Mouse (Mus musculus) intestine, embryonic 14.5 days (tissue): Measurements from ENCODE around the gene Rnaseh1. TPM values are rescaled to one million over a fixed set of nuclear protein-coding genes. Genes with fewer than 3 reads are reported as not detected.
A peak's percentile ranks its signal among the peaks of the same experiment; 100 is the strongest.

Source experiments
- ATAC-seq: fragments of 200-750 bp; cut with Nextera tagmentation; replicated peaks from 2 replicates; pipeline ENCODE4 v1.8.0; 2017; ENCODE audit warnings: low read depth, moderate number of reproducible peaks, moderate TSS enrichment, moderate library complexity; ENCODE audit not compliant: low FRiP score, low TSS enrichment
- DNase-seq: peaks from one replicate; pipeline ENCODE4 v3.0.0-alpha.2; 2018; ENCODE audit warnings: low spot score
- H3K27ac ChIP-seq: fragments of 300-500 bp; sonication (generic); 2 replicates; pipeline ENCODE4 v1.5.1; 2014; ENCODE audit warnings: low read depth, mild to moderate bottlenecking, control low read depth
- H3K27me3 ChIP-seq: fragments of 300-500 bp; sonication (generic); replicated peaks from 2 replicates; pipeline ENCODE4 v1.6.1; 2014; ENCODE audit warnings: low read length, control low read depth; ENCODE audit not compliant: control insufficient read depth, insufficient read depth
- H3K36me3 ChIP-seq: fragments of 300-500 bp; sonication (generic); 2 replicates; pipeline ENCODE4 v1.6.1; 2014; ENCODE audit warnings: low read length, control low read depth; ENCODE audit not compliant: control insufficient read depth, insufficient read depth
- H3K4me1 ChIP-seq: fragments of 300-500 bp; sonication (generic); replicated peaks from 2 replicates; pipeline ENCODE4 v1.6.1; 2014; ENCODE audit warnings: low read length, control low read depth, mixed read lengths; ENCODE audit not compliant: control insufficient read depth, insufficient read depth
- H3K4me2 ChIP-seq: fragments of 300-500 bp; sonication (generic); 2 replicates; pipeline ENCODE4 v1.6.1; 2014; ENCODE audit warnings: low read length
- H3K4me3 ChIP-seq: fragments of 300-500 bp; sonication (generic); 2 replicates; pipeline ENCODE4 v1.5.1; 2014; ENCODE audit warnings: low read depth, low read length, control low read depth, mixed read lengths
- H3K9ac ChIP-seq: fragments of 300-500 bp; sonication (generic); 2 replicates; pipeline ENCODE4 v1.6.1; 2014; ENCODE audit warnings: mild to moderate bottlenecking, low read length
- H3K9me3 ChIP-seq: fragments of 300-500 bp; sonication (generic); 2 replicates; pipeline ENCODE4 v1.6.1; 2016; ENCODE audit warnings: low read length, control low read depth; ENCODE audit not compliant: control insufficient read depth
- WGBS: fragments of 180-500 bp; shearing (Covaris S2); extraction: QIAGEN DNeasy Blood & Tissue Kit; methylation state at CpG from one replicate; pipeline ENCODE4 v1.1.7; 2014; 5-methylcytosine and 5-hydroxymethylcytosine counted together
- polyA plus RNA-seq: library from polyadenylated mRNA; unstranded; fragments of >200 nt; fragmentation: Nextera tagmentation; extraction: Ambion mirVana; gene quantifications from 2 replicates; pipeline ENCODE4 v1.2.1, GENCODE M21; 2014

The Rnaseh1 gene
- polyA plus RNA-seq, 1 experiment from 2014 or later = 30.0 TPM

DNA sequence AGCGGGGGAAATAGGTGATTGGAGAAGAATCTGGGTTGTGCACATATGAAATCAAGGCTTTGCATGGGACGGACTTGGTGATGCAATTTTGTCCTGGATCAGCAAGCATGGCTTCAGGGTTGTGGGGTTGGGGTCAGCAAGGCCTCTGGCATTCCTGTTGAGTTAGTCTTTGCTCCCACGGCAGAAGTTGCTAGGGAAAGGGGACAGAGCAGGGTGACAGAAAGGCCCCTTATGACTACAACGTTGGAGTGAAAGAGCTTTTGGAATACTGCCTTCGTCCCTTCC, 26.5 kb downstream of the Rnaseh1 start:
- Histone ChIP-seq H3K9me3 (no peaks in the 10 kb centered on the region), H3K27me3 (no peaks in the 10 kb centered on the region), H3K9ac (peak overlapping the region; percentile 53), H3K4me1 (peaks cover 6% of the 10 kb centered on the region; the same call in 1 of the 2 replicates), H3K4me3 (peak overlapping the region; percentile 39), H3K36me3 (peaks cover 21% of the 10 kb centered on the region; the same call in 1 of the 2 replicates), H3K4me2 (peak overlapping the region; percentile 62), H3K27ac (peak overlapping the region; percentile 88)
- DNase-seq = no peak
- no peak for ATAC-seq
- 67% methylated on average over 5 of the region's 5 CpGs for WGBS

DNA sequence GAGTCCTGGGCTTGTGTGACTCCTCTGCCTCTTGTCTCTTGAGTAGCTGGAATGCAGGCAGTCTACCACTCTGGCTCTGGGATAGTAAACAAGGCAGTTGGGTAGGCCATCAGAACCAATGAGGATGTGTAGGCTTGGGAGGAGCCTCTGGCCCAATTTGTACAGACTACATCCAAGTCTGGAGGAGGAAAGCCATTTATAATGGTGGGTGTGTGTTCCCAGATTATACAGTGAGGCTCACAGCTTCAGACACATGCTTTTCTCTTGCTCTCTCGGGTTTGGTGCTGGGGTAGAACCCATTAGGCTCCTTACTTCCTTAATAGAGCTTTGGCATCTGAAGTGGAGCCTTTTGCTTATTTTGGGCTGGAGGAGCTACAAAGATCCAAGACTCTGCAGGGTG, 35.3 kb downstream of the Rnaseh1 start:
- H3K27me3 ChIP-seq = no peaks in the 10 kb centered on the region
- ATAC-seq = no peak
- H3K4me3 ChIP-seq = no peak overlapping the region
- WGBS = 92% methylated on average over 1 of the region's 1 CpGs
- H3K27ac ChIP-seq = no peak overlapping the region
- H3K4me1 ChIP-seq = no peaks in the 10 kb centered on the region
- H3K9me3 ChIP-seq = no peaks in the 10 kb centered on the region
- peaks cover 20% of the 10 kb centered on the region for H3K36me3 ChIP-seq
- no peak for DNase-seq
- no peak overlapping the region for H3K9ac ChIP-seq
- no peak overlapping the region for H3K4me2 ChIP-seq

DNA sequence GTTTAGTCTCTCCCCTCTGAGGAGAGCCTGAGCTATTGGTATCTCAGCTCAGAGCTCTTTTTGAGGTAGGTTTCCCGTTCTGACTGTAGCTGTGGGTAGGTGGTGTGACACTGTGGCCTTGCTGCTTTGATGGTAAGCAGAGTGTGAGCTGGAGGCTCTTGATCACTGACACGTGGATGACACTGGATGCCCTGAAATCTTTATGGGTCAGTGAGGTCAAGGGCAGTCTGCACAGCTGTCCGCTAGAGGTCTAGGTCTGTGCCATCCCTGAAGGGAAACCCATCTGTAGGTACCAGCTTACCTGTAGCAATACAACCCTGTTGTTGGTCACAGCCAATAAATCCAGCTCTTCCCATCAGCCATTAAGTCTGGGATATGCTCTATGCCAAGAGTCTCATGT, 36.4 kb downstream of the Rnaseh1 start:
- Histone ChIP-seq H3K27me3 (no peaks in the 10 kb centered on the region), H3K4me2 (no peak overlapping the region), H3K4me3 (no peak overlapping the region), H3K4me1 (no peaks in the 10 kb centered on the region), H3K9me3 (no peaks in the 10 kb centered on the region), H3K27ac (no peak overlapping the region), H3K36me3 (peaks cover 29% of the 10 kb centered on the region), H3K9ac (no peak overlapping the region)
- ATAC-seq (no peak), DNase-seq (no peak)
- 66% methylated on average over 3 of the region's 3 CpGs for WGBS

DNA sequence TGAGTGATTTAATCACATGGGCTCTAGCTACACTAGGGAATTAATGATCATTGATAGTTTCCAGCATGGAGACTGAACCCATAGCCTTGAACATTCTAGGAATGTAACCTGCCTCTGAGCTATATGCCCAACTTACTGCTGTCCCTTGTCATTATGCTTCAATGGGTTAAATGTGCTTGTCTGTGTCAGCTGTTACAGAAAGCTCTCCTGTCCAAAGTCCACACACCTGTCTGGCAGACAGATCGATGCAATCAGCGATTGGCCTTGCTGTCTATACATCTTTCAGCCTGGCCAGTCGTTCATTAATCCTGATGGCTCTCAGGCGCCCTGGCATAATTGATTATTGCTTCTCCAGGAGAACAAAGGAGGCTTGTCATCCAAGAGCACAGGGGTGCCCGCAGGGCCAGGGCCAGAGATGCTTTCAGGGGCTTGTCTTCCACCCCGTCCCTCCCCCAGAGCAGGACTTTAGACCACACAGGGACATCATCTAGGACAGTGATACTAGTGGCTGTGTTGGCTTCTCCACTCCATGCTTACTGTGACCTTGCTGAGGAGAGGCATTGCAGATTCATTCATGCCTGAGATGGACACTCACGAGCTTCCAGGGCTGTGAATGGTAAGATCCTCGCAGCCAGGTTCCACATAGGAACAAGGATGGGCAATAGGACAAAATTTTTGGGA, 36.9 kb downstream of the Rnaseh1 start:
- ATAC-seq = no peak
- 61% methylated on average over 8 of the region's 8 CpGs for WGBS
- Histone ChIP-seq H3K27me3 (no peaks in the 10 kb centered on the region), H3K9me3 (no peaks in the 10 kb centered on the region), H3K36me3 (peaks cover 35% of the 10 kb centered on the region), H3K27ac (no peak overlapping the region), H3K9ac (no peak overlapping the region), H3K4me3 (no peak overlapping the region), H3K4me1 (no peaks in the 10 kb centered on the region), H3K4me2 (no peak overlapping the region)
- no peak for DNase-seq

DNA sequence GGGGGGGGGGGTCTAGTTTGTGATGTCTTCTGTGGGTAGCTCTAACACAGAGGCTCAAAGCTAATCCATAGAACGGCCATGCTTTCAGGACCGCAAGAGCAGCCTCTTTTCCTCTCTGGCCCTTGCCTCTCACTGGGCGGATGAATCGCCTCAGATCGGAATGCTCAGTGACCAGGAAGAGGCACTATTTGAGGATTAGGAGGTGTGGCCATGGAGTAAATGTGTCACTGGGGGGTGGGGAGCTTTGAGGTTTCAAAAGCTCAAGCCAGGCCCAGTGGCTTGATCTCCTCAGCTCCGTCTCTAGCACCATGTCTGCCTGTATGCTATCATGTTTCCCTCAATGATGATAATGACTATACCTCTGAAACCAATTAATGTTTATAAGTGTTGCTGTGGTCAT, 39.6 kb downstream of the Rnaseh1 start:
- no peak overlapping the region for H3K4me2 ChIP-seq
- H3K9ac ChIP-seq = no peak overlapping the region
- H3K36me3 ChIP-seq = peaks cover 52% of the 10 kb centered on the region
- no peak overlapping the region for H3K4me3 ChIP-seq
- no peak overlapping the region for H3K27ac ChIP-seq
- no peaks in the 10 kb centered on the region for H3K4me1 ChIP-seq
- DNase-seq (no peak), ATAC-seq (no peak)
- WGBS = 90% methylated on average over 6 of the region's 6 CpGs
- no peaks in the 10 kb centered on the region for H3K27me3 ChIP-seq
- H3K9me3 ChIP-seq = no peaks in the 10 kb centered on the region

DNA sequence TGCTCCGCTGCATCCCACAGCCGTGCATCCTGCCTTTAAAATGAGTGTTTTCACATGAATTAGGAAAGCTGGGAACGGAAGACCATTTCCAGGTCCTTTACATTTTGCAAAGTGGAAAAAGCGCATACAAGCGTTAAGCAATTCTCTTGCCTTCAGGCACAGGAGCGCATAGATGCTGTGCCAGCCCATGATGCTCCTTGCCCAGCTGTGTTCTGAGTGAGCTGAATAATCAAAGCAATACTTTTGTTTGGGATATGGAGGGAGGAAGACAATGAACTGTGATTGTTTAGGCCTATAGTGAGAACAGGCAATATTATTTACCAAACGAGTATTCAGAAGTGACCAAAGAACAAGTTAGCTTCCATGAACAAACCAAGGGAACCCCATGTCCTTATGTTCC, 41.3 kb downstream of the Rnaseh1 start:
- H3K9ac ChIP-seq = no peak overlapping the region
- no peak overlapping the region for H3K4me3 ChIP-seq
- WGBS = 93% methylated on average over 7 of the region's 7 CpGs
- no peak for ATAC-seq
- H3K27ac ChIP-seq = no peak overlapping the region
- no peaks in the 10 kb centered on the region for H3K27me3 ChIP-seq
- H3K36me3 ChIP-seq = peaks cover 64% of the 10 kb centered on the region
- no peak overlapping the region for H3K4me2 ChIP-seq
- DNase-seq = no peak
- no peaks in the 10 kb centered on the region for H3K9me3 ChIP-seq
- H3K4me1 ChIP-seq = no peaks in the 10 kb centered on the region

DNA sequence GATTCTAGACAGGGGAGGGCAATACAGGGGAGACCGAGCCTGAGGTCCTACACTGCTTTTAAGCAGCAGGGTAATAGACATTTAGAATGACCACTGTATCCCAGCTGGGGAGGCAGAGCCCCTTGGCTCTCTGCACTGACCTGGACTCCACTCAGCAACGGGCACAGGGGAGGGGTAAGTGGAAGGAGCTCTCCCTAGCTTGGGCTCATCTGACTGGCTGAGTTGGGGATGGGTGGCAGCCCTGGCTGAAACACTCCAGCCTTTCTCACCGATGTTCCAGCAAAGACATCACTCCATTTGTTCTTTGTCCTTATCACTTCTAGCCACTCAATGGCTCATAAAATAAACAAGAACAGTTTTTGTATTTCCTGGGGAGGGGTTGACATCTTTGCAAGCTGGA, 44.3 kb downstream of the Rnaseh1 start:
- Histone ChIP-seq H3K27ac (no peak overlapping the region), H3K27me3 (no peaks in the 10 kb centered on the region), H3K9me3 (no peaks in the 10 kb centered on the region), H3K4me1 (no peaks in the 10 kb centered on the region), H3K9ac (no peak overlapping the region), H3K4me3 (no peak overlapping the region), H3K36me3 (peaks cover 70% of the 10 kb centered on the region), H3K4me2 (no peak overlapping the region)
- DNase-seq (no peak), ATAC-seq (no peak)
- 67% methylated on average over 3 of the region's 3 CpGs for WGBS

DNA sequence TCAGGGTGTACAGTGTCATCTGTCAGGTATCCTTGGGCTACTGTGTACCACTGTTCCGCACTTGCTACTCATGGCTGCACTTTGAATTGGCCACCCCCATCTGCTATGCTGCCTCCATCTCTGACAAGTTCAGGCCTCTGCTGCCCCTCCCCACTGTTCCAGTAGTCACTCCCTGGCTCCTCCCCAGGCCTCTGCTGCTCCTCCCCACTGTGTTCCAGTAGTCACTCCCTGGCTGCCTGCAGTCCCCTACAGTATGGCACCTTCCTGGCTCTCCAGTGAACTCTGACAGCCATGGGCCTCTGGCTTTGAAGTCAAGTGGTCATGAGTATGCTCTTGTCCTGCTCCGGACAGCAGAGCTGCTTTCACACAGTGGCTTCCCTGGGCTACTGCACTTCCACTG, 44.8 kb downstream of the Rnaseh1 start:
- Histone ChIP-seq H3K4me1 (no peaks in the 10 kb centered on the region), H3K4me2 (no peak overlapping the region), H3K27me3 (no peaks in the 10 kb centered on the region), H3K9me3 (no peaks in the 10 kb centered on the region), H3K9ac (no peak overlapping the region), H3K36me3 (peaks cover 66% of the 10 kb centered on the region), H3K27ac (no peak overlapping the region), H3K4me3 (no peak overlapping the region)
- no peak for ATAC-seq
- 76% methylated on average over 2 of the region's 2 CpGs for WGBS
- no peak for DNase-seq

DNA sequence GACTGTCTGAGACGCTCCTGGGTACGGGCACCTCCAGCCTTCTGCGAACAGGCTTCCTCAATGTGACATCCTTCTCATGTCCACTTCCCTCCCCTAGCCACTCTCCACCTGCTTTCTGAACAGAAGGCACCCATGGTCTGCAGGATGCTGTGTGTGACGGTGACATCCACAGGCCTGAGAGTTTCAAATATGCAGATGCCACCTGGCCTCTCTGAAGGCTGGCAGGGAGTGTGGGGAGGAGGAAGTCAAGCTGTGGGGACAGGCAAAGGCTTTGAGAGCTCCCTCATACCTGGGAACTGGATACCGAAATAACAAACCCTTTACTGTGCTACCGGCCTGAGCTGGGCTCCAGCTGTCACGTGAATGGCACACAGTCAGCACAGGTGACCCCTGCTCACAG, 45.4 kb downstream of the Rnaseh1 start:
- H3K27ac ChIP-seq = no peak overlapping the region
- H3K4me3 ChIP-seq = no peak overlapping the region
- DNase-seq (no peak), ATAC-seq (no peak)
- H3K36me3 ChIP-seq = peaks cover 61% of the 10 kb centered on the region
- no peaks in the 10 kb centered on the region for H3K27me3 ChIP-seq
- WGBS = 93% methylated on average over 7 of the region's 7 CpGs
- H3K9me3 ChIP-seq = no peaks in the 10 kb centered on the region
- H3K4me2 ChIP-seq = no peak overlapping the region
- no peaks in the 10 kb centered on the region for H3K4me1 ChIP-seq
- H3K9ac ChIP-seq = no peak overlapping the region
